Mouse (Mus musculus): ENCODE data around the gene Ebf3. TPM values are rescaled to one million over a fixed set of nuclear protein-coding genes. Genes with fewer than 3 reads are reported as not detected.

Gene Ebf3
- polyA plus RNA-seq, 1 experiment from 2014 or later: 0.02 TPM

- Histone ChIP-seq H3K27me3 (peaks cover 80% of the 10 kb centered on the region), H3K4me2 (no peak overlapping the region), H3K9ac (no peak overlapping the region), H3K27ac (replicated peaks) (no peak overlapping the region), H3K4me1 (replicated peaks) (no peaks in the 10 kb centered on the region), H3K9me3 (replicated peaks) (no peaks in the 10 kb centered on the region), H3K4me3 (replicated peaks) (no peak overlapping the region), H3K36me3 (replicated peaks) (no peaks in the 10 kb centered on the region)
- WGBS (ENCODE audit: insufficient replicate concordance): 28% methylated on average over 6 of the region's 6 CpGs
- ATAC-seq (ENCODE audit: insufficient read depth): no peak
Observed at GRCm38 (mm10) chr7:137300826-137301225, 13.4 kb downstream of the Ebf3 start.

DNA sequence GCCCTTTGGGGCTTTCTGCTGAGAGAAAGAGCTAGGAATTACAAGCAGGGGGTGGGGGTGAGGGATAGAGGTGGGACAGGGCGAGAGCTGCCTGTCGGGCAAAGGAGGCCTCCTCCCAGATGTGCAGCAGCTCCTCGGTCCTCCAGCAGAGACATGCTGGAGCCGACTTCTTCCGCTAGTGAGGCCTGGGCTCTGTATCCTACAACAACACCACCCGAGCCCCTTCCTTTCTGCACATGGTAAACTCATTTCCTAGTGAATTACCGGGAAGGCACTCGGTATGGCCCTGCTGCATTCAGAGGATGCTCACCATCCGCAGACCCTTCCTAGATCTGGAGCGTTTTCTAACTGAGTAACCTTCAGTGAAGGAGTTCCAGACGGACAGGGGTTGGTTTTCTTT is 14.1 kb downstream of the Ebf3 start:
- Histone ChIP-seq H3K4me2 (no peak overlapping the region), H3K4me3 (replicated peaks) (no peak overlapping the region), H3K27me3 (peaks cover 79% of the 10 kb centered on the region), H3K9ac (no peak overlapping the region), H3K9me3 (replicated peaks) (no peaks in the 10 kb centered on the region), H3K27ac (replicated peaks) (no peak overlapping the region), H3K36me3 (replicated peaks) (no peaks in the 10 kb centered on the region), H3K4me1 (replicated peaks) (no peaks in the 10 kb centered on the region)
- WGBS (ENCODE audit: insufficient replicate concordance): 21% methylated on average over 11 of the region's 11 CpGs
- ATAC-seq (ENCODE audit: insufficient read depth): no peak

DNA sequence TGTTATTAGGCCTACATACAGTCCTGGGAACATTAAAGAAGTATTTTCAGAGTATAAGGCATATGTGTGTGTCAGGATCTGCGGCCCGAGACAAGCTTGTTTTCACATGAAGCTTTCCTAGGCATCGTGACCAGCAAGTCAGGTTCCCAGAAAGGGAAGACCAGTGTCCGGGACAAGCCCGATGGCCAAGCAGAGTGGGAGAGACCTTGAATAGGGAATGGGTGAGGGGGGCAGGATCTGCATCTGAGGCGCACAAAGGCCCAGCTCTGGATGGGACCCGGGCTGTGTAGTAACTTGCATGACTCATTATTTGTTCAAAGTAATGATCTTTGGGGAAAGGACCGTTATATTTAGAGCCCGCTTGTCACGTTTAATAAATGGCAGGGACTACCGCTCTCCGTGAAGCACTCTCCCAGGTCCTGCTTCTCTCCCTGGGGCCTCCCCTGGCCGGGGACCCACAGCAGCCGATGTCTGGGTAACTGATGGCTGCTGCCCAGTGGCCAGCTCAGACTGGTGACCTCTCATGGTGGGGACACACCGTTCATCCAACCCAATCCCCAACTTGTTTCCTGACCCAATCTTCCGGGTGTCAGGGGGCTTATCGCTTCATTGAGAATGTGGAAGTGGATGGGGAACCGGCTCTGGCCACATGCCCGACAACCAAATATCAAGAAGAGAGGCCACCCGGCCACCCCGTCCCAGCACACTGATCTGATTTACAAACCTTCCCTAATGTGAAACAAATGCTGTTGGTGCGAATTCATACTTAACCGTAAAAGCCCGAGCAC is 16.5 kb downstream of the Ebf3 start:
- WGBS (ENCODE audit: insufficient replicate concordance): 66% methylated on average over 24 of the region's 24 CpGs
- Histone ChIP-seq H3K27me3 (peaks cover 59% of the 10 kb centered on the region), H3K9me3 (replicated peaks) (no peaks in the 10 kb centered on the region), H3K4me1 (replicated peaks) (no peaks in the 10 kb centered on the region), H3K27ac (replicated peaks) (no peak overlapping the region), H3K36me3 (replicated peaks) (no peaks in the 10 kb centered on the region), H3K4me2 (no peak overlapping the region), H3K9ac (no peak overlapping the region), H3K4me3 (replicated peaks) (no peak overlapping the region)
- ATAC-seq (ENCODE audit: insufficient read depth): no peak

- Histone ChIP-seq H3K4me1 (replicated peaks) (no peaks in the 10 kb centered on the region), H3K36me3 (replicated peaks) (no peaks in the 10 kb centered on the region), H3K27me3 (peaks cover 61% of the 10 kb centered on the region), H3K4me2 (no peak overlapping the region), H3K9ac (no peak overlapping the region), H3K4me3 (replicated peaks) (no peak overlapping the region), H3K9me3 (replicated peaks) (no peaks in the 10 kb centered on the region), H3K27ac (replicated peaks) (no peak overlapping the region)
- 51% methylated on average over 7 of the region's 7 CpGs for WGBS (ENCODE audit: insufficient replicate concordance)
- ATAC-seq (ENCODE audit: insufficient read depth): no peak
Observed at GRCm38 (mm10) chr7:137297131-137297530, 17.1 kb downstream of the Ebf3 start.

- 66% methylated on average over 7 of the region's 7 CpGs for WGBS (ENCODE audit: insufficient replicate concordance)
- H3K9ac ChIP-seq: no peak overlapping the region
- H3K9me3 ChIP-seq (replicated peaks): no peaks in the 10 kb centered on the region
- no peaks in the 10 kb centered on the region for H3K4me1 ChIP-seq (replicated peaks)
- H3K4me3 ChIP-seq (replicated peaks): no peak overlapping the region
- no peak for ATAC-seq (ENCODE audit: insufficient read depth)
- H3K27me3 ChIP-seq: peaks cover 47% of the 10 kb centered on the region
- H3K27ac ChIP-seq (replicated peaks): no peak overlapping the region
- H3K4me2 ChIP-seq: no peak overlapping the region
- no peaks in the 10 kb centered on the region for H3K36me3 ChIP-seq (replicated peaks)
Observed at GRCm38 (mm10) chr7:137295612-137296011, 18.6 kb downstream of the Ebf3 start.

DNA sequence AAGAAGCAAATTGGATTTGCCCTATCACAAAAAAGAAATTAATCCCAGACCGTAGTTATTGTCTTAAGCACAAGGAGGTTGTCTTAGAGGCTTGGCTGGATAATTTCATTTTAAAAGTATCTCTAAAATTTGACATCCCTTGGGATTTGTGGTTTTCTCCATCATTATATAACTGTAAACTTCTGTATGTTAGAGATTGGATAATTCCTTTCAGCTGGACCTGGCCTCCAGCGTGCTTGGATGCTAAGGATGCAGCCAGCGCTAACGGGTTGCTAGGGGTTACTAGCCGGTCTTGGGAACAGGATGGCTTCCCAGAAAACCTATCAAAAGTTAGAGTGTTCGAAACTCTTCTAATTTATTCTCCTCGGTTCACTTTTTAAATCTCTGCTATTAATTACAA is 19.8 kb downstream of the Ebf3 start:
- H3K9ac ChIP-seq: no peak overlapping the region
- no peaks in the 10 kb centered on the region for H3K9me3 ChIP-seq (replicated peaks)
- no peak overlapping the region for H3K4me2 ChIP-seq
- WGBS (ENCODE audit: insufficient replicate concordance): 68% methylated on average over 7 of the region's 7 CpGs
- no peak overlapping the region for H3K27ac ChIP-seq (replicated peaks)
- ATAC-seq (ENCODE audit: insufficient read depth): no peak
- no peak overlapping the region for H3K4me3 ChIP-seq (replicated peaks)
- no peaks in the 10 kb centered on the region for H3K4me1 ChIP-seq (replicated peaks)
- H3K36me3 ChIP-seq (replicated peaks): no peaks in the 10 kb centered on the region
- peaks cover 35% of the 10 kb centered on the region for H3K27me3 ChIP-seq

- H3K4me3 ChIP-seq (replicated peaks): no peak overlapping the region
- no peaks in the 10 kb centered on the region for H3K36me3 ChIP-seq (replicated peaks)
- 0 out of 2 replicates have a peak, but pooled peaks cover 4% of the 10 kb centered on the region for H3K27me3 ChIP-seq
- H3K4me1 ChIP-seq (replicated peaks): no peaks in the 10 kb centered on the region
- H3K9ac ChIP-seq: no peak overlapping the region
- no peak overlapping the region for H3K4me2 ChIP-seq
- 20% methylated on average over 3 of the region's 3 CpGs for WGBS (ENCODE audit: insufficient replicate concordance)
- no peak for ATAC-seq (ENCODE audit: insufficient read depth)
- no peak overlapping the region for H3K27ac ChIP-seq (replicated peaks)
- no peaks in the 10 kb centered on the region for H3K9me3 ChIP-seq (replicated peaks)
Observed at GRCm38 (mm10) chr7:137289290-137289957, 24.8 kb downstream of the Ebf3 start.

- Histone ChIP-seq H3K27me3 (no peaks in the 10 kb centered on the region), H3K36me3 (replicated peaks) (no peaks in the 10 kb centered on the region), H3K4me1 (replicated peaks) (no peaks in the 10 kb centered on the region), H3K9me3 (replicated peaks) (no peaks in the 10 kb centered on the region), H3K4me3 (replicated peaks) (no peak overlapping the region), H3K27ac (replicated peaks) (no peak overlapping the region), H3K4me2 (no peak overlapping the region), H3K9ac (no peak overlapping the region)
- ATAC-seq (ENCODE audit: insufficient read depth): no peak
- WGBS (ENCODE audit: insufficient replicate concordance): 71% methylated on average over 7 of the region's 7 CpGs
Observed at GRCm38 (mm10) chr7:137278171-137278570, 36.1 kb downstream of the Ebf3 start.

DNA sequence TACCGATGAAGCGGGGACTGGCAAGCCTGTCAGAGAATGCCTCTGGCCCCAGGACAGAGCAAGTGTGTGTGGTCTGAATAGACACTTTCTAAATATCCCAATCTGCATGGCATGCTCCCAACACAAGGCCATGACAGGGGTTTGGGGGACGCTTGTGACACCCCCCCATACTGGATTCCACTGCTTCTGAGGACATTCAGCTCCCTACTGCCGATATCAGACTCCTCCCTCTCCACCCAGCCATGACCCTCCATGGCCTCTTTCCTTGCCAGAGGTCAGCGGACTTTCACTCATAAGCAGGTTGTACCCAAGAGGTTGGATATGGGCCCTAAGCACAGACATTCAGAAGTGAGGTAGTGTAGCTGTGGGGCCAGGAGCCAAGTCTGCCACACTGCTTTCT is 36.5 kb downstream of the Ebf3 start:
- no peak for ATAC-seq (ENCODE audit: insufficient read depth)
- Histone ChIP-seq H3K4me2 (no peak overlapping the region), H3K36me3 (replicated peaks) (no peaks in the 10 kb centered on the region), H3K4me3 (replicated peaks) (no peak overlapping the region), H3K27me3 (no peaks in the 10 kb centered on the region), H3K9me3 (replicated peaks) (no peaks in the 10 kb centered on the region), H3K4me1 (replicated peaks) (no peaks in the 10 kb centered on the region), H3K27ac (replicated peaks) (no peak overlapping the region), H3K9ac (no peak overlapping the region)
- WGBS (ENCODE audit: insufficient replicate concordance): 65% methylated on average over 5 of the region's 5 CpGs

- no peaks in the 10 kb centered on the region for H3K4me1 ChIP-seq (replicated peaks)
- H3K4me2 ChIP-seq: no peak overlapping the region
- no peak overlapping the region for H3K27ac ChIP-seq (replicated peaks)
- WGBS (ENCODE audit: insufficient replicate concordance): 62% methylated on average over 10 of the region's 10 CpGs
- no peaks in the 10 kb centered on the region for H3K36me3 ChIP-seq (replicated peaks)
- H3K9me3 ChIP-seq (replicated peaks): no peaks in the 10 kb centered on the region
- no peak overlapping the region for H3K9ac ChIP-seq
- ATAC-seq (ENCODE audit: insufficient read depth): no peak
- 0 out of 2 replicates have a peak, but pooled peaks cover 4% of the 10 kb centered on the region for H3K27me3 ChIP-seq
- no peak overlapping the region for H3K4me3 ChIP-seq (replicated peaks)
Observed at GRCm38 (mm10) chr7:137272252-137272651, 42.0 kb downstream of the Ebf3 start.

DNA sequence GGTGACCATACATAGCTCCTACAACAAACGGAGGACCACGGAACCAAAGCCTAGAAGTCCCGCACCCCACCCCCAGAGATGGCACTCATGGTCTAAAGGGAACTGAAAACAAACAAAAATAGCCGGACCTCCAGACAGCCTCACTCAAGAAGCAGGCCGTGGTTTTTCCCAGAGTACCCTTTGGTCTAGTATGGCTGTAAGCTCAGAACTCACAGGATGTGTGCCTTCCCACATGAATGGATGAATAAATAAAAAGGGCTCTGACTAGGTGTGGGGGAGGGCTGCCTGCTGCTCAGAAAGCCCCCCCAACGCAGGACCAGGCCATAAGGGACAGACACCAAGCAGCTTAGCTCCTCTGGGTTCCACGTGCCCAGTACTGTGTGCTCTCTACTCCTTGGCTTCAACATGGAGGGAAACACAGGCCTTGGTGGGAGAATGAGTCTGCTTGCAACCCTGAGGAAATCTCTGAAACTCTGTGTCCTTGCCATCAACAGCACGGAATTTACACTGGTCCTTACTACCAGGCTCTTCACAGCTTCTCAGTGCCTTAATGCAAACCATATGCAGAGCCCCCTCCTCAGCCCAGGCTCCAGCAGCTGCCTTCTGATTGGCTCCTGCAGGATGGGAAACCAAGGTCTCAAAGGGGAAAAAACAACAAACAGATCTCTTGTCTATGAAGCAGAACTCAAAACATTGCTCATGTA is 45.6 kb downstream of the Ebf3 start:
- no peaks in the 10 kb centered on the region for H3K4me1 ChIP-seq (replicated peaks)
- 51% methylated on average over 8 of the region's 8 CpGs for WGBS (ENCODE audit: insufficient replicate concordance)
- no peaks in the 10 kb centered on the region for H3K36me3 ChIP-seq (replicated peaks)
- H3K9me3 ChIP-seq (replicated peaks): no peaks in the 10 kb centered on the region
- no peak overlapping the region for H3K4me3 ChIP-seq (replicated peaks)
- H3K27ac ChIP-seq (replicated peaks): no peak overlapping the region
- H3K4me2 ChIP-seq: no peak overlapping the region
- peaks cover 11% of the 10 kb centered on the region for H3K27me3 ChIP-seq
- no peak for ATAC-seq (ENCODE audit: insufficient read depth)
- H3K9ac ChIP-seq: no peak overlapping the region
